Mouse (Mus musculus) mouse embryonic stem cell (cell line): ENCODE data around the gene Sfxn5.

Source experiments
- in situ Hi-C, 2 experiments: fragments of 300-500 bp; cut with MboI; formaldehyde crosslinking; loops; 1 replicate in 1 of 2; 3 replicates in 1 of 2; pipeline ENCODE4 v1.14.3; 2019 to 2020; ENCODE audit warnings: low sequenced_read_pairs in 2 of 2, low pct_unique_long_range_greater_than_20kb in 1 of 2, mixed read lengths in 1 of 2; ENCODE audit not compliant: unreplicated experiment in 1 of 2

Sfxn5 gene

DNA sequence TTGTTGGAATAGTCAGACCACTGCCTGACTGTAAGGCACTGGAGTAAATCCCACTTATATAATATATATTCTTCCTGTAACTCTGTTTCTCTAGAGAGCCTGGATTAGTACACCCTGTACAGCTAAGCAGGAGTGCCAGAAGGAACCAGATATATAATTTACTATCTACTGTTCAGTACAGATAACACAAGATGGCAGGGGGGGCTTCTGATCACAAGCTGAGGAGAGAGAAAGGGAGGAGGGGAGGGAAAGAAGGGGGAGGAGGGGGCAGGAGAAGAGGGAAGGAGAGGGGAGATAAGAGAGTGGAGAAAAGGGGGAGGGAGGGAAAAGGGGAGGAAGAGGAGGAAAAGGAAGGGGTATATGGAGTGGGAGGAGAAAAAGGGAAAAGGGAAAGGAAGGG is 27.4 kb downstream of the Sfxn5 start:
- in situ Hi-C loops, result no loop called here

DNA sequence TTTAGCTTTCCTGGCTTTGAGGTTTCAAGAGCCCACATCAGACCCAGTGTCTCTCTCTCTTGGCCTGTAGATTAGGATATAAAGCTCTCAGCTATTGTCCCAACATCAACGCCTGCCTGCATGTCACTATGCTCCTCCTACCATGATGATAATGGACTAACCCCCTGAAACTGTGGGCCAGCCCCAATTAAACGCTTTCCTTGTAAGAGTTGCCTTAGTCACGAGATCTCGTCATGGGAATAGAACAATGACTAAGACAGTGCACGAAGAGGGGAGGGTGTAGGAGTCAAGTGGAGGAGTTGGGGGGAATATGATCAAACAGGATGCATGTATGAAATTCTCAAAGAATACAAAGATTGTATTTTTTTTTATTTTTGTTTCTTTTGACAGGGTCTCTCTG is 28.3 kb downstream of the Sfxn5 start:
- in situ Hi-C loops, result no loop called here

DNA sequence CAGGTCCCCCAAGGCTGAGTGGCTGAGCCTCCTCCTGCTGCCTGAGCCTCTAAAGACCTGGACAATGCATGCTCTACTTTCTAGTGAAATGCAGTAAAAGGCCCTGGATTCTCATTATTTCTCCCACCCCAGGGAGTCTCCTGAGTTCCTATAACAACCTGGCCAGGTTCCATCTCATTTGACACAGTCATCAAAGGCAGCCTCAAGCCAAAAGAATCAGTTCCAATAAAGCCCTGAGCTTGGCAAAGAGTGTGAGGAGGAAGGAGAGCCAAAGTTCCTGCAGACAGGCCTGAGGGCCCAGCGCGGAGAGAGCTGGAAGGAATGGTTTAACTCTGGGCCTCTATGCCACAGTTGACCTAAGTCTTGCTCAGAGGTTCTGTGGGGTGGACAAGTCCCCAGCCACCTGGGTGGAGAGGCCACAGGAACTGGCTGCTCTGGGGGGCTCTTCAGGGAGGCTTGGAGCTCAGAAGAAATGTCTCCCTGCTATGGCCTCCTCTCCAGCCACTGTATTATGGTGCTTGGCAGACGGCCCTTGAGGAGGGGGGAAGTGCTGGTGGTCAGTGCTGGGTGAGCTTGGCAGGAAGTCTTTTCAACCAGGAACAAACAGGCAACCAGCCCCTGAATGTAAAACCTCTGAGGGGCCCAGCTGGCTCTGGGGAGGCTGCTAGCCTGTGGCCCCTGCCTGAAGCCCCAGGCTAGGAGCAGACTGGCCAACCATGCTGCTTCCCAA is 30.7 kb downstream of the Sfxn5 start:
- in situ Hi-C loops, result no loop called here

DNA sequence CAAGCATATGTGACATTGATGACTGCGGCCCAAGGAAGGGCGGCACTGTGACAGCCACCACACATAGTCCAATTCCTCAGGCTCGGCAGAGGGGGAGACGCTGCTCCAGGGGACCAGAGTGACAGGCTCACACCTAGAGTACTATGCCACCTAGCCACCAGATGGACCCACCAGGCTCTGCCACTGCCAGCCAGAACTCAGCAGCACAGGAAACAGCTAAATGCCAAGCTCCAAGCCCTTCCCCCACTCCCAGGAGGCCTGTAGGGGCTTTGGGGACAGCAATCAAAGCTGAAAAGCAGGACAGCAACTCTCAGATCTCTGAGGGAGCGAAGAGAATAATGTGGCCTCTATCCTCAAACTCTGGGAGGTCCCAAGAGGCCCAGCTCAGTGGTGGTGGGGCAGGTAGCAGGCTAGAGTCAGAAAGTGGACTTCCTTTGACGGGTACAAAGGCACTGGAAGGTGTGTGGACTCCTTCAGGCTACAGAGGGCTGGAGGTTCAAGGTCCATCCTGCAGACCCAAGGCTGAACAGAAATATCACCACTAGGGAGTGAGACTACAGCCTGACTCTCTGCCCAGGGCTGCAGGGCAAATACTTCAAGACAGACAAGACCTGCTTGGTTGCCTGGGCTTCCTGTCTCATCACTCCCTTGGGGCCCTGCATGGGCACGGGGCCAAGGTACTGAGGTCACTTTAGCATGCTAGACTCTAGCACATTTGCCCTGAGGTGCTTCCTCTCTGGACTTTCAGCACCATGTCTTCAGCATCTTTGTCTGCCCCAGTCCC is 37.6 kb downstream of the Sfxn5 start:
- in situ Hi-C loops, result no loop called here

DNA sequence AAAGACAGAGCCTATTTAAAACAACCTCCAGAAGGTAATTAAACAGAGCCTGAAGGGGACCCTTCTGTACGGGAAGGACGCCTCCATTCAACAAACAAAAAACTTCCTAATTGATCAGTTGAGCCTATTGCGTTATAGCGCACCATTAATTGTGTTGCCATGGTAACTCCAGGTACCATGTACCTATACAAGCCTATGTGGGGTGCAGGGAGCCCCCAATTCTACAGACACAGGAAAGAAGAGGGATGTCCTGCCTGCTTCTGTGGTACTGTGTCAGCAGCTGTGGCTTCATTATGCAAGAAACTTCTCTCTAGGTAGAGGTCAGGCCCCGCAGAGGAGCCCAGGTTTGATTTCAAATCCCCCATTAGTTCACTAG is 39.2 kb downstream of the Sfxn5 start:
- in situ Hi-C loops, result no loop called here

DNA sequence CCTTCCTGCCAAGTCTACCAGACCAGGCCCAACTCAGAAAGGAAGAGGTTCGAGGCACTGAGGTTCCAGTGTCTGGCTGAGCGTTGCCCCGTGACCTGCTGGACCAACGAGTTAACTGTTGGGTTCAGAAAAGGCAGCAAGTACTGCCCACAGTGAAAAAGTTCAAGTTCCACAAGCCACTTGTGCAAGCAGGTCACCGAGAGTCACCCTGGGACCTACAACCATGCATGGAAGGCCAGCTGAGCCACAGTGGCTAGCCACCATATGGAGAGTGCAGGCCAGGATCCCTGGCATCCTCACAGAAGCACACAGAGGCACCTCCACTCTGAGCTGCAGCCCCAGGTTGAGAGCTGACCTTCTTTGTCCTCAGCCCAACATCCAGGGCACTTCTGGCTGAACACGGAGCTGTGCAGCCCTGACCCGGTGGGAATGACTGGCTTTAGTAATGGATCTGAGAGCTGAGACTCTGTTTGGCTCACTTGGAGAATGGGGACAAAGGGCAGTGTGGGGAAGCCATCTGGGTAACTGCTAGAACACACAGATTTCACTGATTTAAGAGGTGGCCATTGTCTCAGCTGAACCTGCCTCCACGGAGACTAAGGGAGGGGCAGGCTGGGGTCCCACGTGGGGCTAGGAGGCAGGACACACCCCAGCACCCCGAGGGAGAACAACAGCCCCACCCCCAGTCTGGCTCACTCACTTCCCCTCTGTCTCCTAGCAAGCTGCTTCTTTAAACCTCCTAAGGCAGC is 39.8 kb downstream of the Sfxn5 start:
- in situ Hi-C loops, result no loop called here

DNA sequence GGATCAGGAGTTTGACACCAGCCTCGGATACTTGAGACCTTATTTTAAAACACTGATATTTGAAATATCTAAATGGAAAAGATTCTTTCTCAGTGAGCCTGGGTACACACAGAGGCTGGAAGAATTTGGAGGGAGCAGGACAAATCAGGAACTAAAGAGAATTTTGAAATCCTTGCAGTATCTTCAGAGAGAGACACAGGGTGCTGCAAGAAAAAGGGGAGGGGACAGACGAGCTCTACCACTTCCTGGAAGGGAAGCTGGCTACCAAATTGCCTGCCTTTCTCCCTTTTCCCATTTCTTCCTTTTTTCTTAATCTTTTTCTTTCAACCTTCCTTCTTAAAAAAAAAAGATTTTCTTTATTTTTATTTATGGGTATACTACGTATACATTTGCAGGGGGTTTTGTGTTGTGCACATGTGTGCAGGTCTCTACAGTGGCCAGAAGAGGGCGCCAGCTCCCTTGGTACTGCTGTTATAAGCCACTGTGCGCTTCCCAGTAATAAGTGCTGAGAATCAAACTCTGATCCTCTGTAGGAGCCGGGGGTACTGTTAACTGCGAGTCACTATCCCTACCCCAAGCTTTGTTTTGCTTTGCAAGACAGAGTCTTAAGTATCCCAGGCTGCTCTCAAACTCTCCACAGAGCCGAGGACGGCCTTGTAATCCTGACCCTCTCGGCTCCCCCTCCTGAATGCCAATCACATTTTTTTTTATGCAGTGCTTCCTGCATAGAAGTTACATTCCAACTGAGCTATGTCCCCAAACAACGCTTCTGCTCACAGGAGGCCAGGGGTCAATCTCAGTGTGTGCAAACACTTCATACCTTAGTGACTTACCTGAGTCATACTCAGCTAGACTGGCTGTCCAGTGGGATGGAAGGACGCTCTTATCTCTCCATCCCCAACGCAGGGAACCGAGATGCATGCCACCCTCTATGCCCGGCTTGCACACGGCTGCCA is 42.1 kb downstream of the Sfxn5 start:
- in situ Hi-C loops, result no loop called here

DNA sequence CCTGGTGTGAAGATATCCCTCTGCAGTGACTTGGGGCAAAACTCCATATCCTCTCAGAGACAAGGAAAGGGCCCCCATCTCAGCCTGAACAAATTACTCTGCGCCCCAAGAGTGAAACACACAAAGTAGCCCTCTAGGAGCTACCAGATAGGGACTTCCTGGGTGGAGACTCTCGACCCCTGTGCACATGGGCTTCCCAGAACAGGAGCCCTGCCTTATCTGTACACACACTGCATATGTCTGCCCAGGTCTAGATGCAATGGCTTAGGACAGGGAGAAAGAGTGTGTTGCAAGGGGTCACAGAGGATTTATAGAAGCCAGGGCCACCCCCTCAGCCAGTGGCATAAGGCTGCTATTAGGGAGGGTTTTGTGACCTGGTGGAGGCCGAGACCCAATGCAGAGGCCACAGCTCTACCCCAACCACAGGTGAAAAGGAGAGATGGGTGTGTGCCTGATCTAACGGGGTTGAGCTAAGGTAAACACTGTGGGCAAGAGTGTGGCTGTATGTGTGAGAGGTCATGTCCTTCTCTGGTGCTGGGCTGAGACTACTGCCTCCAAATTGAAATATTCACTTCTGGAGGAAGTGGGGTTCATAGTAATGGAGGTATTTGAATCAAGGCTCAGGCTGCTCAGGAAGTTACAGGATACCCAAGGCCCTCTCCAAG is 44.9 kb downstream of the Sfxn5 start:
- in situ Hi-C loops, result no loop called here

DNA sequence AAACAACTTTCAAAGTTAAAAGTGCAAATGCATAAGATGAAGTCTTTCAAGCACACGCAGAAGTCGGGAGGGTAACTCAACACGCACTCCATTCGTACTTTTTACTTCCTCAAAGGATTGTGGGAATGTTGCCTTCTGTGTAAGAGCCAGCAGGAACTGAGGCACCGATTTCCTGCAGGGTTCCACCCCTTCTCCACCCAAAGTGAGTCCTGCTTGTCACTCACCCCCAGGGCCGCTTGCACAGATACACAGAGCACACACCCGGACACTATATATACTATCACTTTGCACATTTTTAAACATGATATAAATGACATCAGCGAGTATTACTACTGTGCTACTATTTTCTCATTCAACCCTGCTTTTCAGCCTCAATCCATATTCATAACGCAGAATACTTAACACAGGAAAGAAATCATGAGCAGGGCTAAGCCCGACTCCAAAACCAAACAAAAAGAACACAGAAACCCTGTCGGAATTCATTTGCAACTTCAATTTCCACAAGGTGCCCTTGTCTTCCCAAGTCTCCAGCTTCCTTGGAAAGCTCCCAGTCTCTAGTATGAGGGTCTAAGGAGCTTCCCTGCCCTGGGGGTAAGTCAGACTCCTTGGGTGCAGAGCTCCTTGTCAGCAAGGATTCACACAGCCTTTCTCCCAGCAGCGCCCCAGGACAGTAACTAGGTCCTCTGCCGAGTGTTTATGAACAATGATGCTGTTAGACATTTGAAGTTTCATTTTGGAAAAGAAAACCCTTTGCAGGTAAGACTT is 46.8 kb downstream of the Sfxn5 start:
- in situ Hi-C loops, result no loop called here

DNA sequence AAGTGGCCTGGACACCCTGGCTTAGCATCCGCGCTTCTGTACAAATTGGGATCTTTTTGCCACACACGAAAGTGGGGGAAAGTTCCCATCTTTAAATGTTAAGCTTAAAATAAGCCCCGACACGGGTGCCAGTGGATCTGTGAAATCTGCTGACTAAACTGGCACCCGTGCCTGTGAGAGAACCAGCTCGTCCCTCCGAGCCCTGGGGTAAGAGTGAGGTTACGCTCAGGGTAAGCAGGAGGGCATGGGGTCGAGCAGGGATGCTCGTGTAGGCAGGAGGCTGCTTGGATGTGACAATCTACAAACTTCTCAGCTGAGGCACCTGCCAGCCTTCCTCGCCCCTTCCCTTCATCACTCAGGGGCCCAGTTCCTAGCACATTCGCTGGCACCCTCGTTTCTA is 52.4 kb downstream of the Sfxn5 start:
- in situ Hi-C loops, result no loop called here

DNA sequence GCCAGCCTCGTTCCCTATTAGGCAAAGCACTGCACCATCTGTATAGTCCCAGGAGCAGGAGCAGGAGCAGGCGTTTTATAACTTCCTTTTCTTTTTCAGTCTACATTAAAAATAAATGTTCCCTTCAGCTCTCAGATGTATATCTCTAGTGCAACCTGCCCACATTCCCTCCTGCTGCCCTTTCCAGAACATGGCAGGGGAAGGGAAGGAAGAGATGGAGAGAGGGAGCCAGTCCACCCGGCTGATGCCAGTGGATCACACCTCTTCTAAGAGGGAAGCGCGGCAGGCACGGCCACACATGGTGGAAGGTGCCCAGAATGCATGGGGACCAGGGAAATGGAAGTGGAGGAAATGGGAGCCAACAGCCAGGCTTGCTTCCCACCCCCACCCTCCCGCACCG is 56.7 kb downstream of the Sfxn5 start:
- in situ Hi-C loops, result no loop called here

DNA sequence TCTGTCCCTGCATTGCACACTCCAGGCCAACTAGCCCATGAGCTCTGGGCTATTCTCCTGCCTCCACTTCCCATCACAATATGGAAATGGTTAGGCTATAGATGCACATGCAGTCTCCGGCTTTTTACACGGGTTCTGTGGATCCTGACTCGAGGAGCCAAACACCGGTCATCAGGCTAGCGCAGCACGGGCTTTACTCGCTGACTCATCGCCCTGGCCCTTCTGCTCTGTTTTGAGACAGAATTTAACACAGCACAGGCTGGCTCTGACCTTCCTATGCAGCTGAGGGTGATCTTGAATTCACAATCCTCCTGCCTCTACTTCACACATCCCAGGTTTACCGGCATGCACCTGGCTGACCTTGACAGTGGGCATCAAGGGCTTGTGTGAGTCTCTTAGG is 60.8 kb downstream of the Sfxn5 start:
- in situ Hi-C loops, result no loop called here

DNA sequence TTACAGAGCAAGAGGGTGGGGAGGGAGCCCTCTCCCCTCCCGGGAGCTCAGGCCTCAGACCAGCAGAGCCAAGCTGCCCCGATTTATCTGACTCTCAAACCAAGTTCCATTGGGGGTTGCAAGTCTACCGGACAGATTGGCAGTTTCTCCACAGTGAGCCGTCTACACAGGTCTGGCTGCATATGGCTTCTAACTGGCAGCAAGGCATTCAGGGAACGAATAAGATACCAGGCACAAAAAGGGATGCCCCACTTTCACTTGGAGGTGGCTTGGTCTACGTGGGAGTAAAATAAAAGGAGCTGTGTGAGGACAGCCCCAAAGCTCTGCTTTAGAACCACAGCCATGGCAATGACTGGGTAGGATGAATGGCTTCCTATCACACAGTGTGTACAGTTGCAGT is 67.2 kb downstream of the Sfxn5 start:
- in situ Hi-C loops, result no loop called here

DNA sequence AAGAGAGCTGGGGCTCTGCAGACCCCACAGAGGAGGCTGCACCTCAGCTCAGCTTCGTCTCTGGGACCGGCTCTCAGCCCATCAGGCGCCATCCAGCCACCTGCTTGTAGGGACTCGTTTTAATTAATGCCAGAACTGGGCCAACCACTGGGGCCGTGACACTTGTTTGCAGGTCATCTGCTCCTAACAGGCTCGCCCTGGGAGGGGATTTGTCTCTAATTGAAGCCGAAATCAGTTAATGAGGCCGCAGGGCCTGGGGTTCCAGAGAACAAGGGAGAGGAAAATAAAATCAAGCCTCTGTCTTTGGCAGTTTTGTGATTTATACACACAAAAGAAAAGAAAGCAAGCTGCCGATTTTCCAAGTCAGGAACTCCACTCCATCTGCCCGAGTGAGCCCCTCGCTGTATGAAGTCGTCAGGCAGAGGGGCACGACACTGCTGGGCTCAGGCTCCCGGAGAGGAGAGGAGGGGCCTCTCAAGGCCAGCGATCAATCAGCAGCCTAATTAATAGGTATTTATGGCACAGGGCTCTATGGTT is 68.2 kb downstream of the Sfxn5 start:
- in situ Hi-C loops, result no loop called here

DNA sequence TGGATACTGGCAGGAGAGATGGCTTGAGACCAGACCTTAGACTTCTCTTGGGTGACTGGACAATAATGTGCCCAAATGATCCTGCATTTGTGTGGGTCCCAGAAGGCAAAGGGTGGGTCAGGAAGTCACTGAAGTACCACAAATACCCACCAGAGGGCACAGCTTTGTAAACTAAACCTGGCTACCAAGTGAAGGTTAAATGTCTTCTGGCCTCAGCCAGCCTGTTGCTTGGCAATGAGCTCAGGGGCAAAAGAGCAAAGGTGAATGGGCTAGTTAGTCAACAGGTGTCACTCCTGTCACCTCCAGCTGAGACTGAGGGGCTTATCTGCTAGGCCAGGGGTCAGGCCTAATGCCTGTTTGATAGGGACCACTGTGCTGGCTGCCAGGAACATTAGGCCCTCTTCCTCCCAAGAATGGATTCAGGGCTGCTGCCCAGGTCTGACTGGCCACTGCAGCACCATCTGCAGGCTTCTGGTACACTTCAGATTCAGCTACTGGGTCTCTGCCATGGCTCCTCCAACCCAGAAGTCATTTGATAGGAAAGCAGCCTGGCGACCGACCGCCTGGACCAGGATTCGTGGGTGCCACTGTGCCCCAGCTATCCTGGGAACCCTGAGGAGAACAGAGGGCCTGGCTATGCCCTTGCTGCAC is 70.2 kb downstream of the Sfxn5 start:
- in situ Hi-C loops, result no loop called here

DNA sequence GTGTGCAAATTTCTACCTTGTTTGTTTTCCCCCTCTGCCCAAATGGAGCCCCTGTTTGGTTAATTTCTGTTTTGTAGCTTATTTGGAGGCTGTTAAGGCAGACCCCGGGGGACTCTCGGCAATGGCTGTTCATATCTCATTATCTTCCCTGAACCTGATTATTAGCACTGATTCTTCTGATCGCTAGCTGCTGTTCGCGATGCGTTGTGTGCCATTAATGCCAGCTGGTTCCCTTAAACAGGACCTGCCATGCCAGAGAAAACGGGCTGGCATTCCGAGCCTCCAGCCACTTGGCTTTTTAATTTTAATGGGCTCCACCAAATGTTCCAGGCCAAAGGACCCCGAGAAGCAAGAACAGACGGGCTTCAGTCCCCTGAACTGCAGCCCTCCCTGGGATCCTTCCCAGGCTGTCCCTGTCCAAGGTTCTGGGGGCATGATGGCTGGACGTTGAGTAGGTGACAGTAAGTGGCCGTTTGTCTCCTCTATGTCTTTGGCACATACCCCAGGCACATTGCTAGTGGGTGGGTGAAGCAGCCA is 74.1 kb downstream of the Sfxn5 start:
- in situ Hi-C loops, result loop anchor here in 1 of 2 experiments (5.0 kb wide), 1 partner anchor 58 kb away; no protein-coding TSS in a partner anchor
